Mouse (Mus musculus): ENCODE data around the gene Srgap3. TPM values are rescaled to one million over a fixed set of nuclear protein-coding genes. Genes with fewer than 3 reads are reported as not detected.
"Not testable (repeated sequence)": the region's sequence is repeated elsewhere in the genome, so short reads cannot be mapped to it uniquely, and the experiment has no call there.

Srgap3 gene
- total RNA-seq, 4 experiments from 2014 or later = 188 to 214 (median 199) TPM

DNA sequence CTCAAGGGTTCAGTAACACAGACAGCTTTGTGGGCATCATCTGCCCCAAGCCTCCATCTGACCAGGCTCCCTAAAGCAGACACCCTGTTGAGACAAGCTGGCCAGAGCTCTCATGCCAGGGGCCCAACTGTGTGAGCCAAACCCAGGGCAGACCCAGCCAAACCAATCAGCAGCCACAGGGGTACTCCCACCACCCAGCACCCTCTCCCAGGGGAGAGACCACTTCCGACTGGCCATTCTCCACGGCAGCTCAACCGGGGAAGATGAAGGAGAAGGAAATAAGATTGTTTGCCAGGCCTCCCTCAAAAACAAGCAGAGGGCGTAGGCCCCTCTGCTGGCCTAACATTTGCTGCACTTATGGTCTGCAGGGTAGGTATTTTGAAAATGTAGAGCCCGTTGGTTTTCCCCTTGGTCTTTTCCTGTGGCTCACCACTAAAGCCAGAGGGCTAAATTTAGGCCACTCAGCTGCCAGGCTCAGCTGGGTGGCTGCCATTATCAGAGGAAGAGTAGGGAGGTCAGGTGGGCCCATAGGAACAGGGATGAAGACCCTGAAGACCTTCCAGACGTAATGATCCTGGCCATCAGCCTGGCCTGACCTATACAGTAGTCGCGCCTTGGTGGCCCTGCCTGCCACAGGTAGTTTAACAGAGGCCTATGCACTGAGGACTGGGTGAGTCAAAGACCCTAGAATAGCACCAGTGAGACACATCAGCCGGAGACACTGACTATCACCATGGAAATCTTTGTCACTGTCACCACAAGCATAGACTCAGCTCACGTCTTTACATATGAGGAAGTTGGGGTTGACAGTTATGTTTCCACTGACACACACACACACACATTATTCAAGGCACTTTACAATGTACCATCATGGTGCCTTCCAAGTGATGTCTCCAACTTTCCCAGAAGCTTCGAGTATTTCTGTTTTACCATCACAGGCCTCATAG lies 85.4 kb downstream of the Srgap3 start:
- DNase-seq (ENCODE audit: low spot score in 2 of 2) = no peak

DNA sequence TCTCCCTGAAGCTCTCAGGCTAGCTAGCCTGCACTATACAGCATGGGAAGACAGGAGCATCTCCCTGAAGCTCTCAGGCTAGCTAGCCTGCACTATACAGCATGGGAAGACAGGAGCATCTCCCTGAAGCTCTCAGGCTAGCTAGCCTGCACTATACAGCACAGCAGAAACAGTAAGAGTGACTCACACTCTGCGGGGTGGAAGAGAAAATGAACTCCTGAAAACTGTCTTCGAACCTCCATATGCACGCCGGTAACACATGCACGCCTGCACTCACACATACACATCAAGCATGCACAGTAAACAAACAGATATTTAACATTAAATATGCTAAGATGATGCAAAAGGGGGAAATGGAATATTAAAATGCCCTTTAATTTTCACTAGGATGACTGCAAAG lies 86.8 kb downstream of the Srgap3 start:
- not testable (repeated sequence) for DNase-seq (ENCODE audit: low spot score in 2 of 2)

DNA sequence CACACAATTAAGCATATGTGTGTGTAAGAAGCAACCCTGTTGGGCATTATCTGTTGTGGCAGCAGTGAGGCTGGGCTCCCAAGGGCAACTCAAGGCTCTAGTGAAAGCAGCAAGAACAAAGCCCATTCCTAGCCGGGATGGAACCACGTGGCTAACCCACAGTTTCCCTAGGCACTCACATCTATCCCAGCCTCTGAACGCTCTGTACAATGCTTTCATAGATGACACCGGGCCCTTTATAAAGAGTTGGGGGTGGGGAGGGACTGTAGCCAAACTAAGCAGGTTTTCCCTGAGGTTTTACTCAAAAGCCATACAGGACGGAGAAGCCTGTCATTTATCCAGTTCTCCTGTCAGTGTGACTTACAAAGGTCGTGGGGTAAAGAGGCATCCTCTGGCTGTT lies 90.0 kb downstream of the Srgap3 start:
- no peak for DNase-seq (ENCODE audit: low spot score in 2 of 2)

DNA sequence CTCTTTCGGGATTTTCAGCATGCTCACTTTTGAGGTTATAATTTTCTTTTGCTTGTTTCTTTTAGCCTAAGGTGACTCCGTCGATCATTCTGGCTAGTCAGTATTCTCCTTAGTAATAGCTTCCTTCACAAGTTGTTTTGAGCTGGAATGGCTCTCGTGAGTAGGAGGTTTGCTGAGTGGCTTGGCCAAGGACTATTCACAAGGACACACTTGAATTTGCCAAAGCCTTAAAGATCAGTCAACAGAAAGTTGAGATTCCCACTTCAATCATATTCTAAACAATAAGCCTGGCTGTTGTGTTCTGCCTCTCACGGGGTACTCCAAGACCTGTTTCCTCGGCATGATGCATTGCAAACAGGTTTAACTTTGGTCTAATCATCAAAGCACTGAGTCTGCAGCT lies 91.9 kb downstream of the Srgap3 start:
- no peak for DNase-seq (ENCODE audit: low spot score in 2 of 2)

DNA sequence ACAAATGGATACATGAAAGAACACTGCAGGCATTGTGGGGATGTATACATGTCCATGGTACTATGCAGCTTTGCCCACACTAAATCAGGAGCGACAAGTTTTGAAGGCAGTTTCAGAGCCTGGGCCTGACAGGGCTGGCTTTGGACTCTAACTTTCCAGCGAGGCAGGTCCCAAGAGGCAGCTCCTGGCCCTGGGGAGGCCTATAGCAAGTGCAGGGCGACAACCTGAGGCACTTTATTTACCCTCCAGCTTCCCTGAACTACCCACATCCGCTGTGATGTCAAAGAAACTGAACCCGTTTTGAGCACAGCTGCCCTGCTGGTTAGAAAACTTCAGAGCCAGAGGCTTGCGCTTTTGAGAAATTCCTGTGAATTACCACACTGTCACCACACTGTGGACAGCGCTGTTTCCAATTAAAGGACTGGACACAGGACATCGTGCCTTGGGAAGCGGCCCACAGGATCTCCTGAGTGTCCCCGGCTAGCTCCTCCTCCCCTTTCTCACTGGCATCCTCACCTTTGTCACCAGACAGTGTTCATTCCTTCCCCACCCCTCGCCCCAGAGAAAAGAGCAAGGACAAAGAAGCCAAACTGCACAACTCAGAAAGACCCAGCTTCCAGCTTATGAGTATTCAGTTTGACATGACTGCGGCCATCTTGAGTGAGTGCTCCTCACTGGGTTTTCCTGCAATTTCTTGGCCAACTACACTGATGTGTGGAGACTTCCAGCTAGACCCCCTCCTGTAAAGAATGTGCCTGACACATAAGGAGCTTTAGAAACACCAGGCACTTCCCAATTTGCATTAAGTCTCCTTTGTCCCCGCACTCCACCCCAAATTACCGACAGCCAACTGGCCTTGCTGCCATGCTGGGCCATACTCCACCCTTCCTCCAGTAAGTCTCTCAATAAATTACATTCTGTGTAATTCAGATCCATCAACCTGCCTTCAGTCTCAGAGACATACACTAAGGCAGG lies 94.5 kb downstream of the Srgap3 start:
- no peak for DNase-seq (ENCODE audit: low spot score in 2 of 2)

DNA sequence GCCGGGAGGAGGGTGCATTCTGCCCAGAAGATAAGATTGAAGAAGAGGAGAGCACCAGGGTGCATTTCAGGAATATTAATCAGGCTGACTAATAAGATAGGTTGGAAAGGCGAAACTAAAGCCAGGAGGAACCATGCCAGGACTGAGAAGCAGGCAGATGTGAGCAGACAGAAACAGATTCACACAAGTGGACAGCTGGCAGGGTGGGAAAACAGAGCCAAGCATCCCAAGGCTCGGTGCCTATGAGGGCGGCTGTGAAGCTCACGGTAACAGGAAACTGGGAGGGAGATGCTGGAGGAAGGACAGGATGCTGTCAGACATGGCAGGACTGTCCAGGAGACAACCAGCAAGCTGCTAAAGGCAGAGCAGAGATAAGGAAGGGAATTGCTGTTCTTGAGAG lies 96.3 kb downstream of the Srgap3 start:
- DNase-seq (ENCODE audit: low spot score in 2 of 2) = peak in 1 of 2 experiments; percentile 45

DNA sequence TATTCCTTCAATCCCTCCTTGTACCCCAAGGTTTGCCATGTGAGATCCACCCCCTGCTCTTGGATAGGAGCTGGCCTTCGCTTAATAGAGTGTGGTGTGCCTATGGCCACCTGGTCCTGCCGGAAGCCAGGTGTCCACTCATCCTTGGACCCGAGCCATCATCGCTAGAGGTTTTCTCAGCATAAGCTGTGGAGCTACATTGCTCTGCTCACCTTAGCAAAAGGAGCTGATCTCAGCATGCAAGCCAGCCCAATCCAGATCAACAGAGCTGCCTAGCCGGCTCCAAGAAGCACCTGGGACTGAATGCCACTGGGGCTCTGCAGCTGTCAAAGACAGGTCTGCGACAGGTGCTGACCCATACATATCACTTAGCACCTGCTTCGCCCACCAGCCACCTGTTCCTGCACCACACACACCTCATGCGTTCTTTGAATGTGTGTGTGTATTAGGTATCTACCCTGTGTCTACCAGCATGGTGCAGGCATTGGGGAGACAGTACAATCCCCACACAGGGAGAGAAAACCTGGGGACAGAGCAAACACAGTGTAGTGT lies 98.4 kb downstream of the Srgap3 start:
- DNase-seq (ENCODE audit: low spot score in 2 of 2) = no peak

DNA sequence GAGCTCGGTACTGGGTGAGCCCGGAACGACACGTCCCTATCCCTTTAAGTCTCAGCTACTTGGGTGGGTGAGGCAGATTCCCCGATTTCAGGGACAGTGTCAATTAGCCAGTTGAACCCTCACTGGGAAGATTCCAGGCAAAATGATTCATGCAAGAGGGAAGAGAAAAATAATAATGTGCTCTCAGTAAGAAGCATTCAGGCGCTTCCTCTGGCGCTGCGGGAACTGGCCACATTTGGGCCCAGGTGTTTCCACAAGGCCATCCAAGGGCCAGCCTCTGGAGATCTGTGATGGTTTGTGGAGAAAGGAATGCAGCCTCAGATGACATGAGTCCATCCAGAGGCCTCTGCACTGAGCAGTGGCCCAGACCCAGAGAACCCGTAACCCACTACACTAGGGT lies 100.2 kb downstream of the Srgap3 start:
- no peak for DNase-seq (ENCODE audit: low spot score in 2 of 2)

DNA sequence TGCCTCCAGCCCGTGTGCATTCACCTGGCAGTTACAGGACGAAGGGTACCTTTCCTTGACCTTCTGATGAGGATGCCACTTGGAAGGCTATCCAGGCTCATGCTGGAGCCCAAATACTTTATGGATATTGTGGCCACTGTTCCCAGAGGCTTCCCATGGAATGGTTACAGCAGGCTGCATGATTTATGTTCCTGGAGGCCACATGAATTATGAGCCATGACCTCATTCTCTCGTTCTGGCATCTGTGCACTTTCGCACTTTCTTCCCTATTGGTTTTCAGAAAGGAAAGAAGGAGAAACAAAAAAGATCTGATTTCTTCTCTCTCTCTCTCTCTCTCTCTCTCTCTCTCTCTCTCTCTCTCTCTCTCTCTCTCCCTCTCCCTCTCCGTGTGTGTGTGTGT lies 104.6 kb downstream of the Srgap3 start:
- DNase-seq (ENCODE audit: low spot score in 2 of 2) = no peak

DNA sequence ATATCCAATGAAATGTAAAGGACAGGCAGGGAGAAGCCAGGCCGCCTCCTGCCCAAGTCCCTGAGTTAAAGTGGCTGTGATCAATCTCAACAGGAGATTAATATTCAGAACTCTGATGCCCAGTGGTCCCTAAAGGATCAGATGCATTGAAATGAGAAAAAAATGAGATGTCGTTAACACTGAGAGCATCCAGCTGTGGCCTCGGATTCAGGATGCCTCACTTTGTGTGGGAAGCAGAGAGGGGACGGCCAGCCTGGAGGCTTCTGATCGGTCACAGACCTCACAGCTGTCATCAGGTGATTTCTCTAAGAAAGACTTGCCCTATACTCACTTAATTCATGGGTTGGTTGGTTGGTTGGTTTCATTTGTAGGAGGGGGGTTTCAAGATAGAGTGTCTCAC lies 106.7 kb downstream of the Srgap3 start:
- DNase-seq (ENCODE audit: low spot score in 2 of 2) = no peak

DNA sequence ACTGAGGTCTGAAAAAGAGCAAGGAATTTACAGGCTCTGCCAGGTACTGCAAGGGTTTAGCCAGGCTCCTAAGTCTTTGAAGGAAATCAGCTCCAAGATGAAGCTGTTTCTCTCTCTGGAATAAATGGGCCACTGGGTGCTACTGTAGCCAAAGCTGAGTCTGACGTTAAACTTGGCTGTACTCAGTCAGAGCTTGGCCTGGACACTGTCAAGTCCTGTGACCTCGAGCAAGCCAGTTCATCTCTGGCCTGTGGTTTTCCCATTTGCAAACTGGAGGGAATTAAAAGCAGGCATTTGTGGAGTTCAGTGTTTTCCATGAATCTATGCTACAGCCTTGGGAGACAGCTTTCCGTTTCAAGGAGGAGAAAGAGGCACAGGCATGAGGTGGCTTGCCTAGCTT lies 107.7 kb downstream of the Srgap3 start:
- DNase-seq (ENCODE audit: low spot score in 2 of 2) = no peak

DNA sequence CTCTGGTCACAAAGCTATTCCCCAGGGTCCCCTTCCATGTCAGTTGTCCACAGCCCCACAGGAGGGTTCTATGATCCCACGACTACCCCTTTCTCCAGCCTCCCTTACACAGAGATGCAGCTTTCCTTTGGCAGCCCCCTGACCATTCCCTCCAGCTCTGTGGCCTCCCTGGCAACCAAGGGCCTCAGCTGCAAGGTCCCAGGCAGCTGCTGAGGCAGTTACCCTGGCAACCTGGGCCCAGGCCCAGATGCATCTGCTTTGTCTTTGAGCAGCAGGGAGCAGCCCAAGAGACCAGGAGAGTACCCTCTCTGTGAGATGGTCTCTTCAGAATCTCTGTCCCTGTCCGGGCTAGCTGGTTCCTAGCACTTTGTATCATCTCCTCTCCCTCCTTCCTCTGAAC lies 108.2 kb downstream of the Srgap3 start:
- peak in 1 of 2 experiments; percentile 73 for DNase-seq (ENCODE audit: low spot score in 2 of 2)

DNA sequence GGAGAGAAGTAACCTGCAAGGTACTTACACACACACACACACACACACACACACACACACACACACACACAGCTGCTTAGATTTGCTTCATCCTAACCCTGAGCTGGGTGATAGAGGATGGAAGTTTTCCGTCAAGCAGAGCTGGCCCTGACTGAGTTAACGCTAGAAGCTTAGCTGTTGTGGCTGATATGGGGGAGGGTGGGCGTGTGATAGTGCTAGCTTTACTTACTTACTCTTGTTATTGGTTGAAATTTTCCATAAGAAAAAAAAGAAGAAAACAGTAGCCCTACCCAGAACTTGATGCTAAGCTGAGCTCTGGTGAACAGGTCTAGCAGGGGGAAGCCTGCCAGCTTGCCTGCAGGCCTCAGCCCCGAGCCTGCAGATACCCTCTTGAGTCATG lies 110.4 kb downstream of the Srgap3 start:
- DNase-seq (ENCODE audit: low spot score in 2 of 2) = peak in 1 of 2 experiments; percentile 42

DNA sequence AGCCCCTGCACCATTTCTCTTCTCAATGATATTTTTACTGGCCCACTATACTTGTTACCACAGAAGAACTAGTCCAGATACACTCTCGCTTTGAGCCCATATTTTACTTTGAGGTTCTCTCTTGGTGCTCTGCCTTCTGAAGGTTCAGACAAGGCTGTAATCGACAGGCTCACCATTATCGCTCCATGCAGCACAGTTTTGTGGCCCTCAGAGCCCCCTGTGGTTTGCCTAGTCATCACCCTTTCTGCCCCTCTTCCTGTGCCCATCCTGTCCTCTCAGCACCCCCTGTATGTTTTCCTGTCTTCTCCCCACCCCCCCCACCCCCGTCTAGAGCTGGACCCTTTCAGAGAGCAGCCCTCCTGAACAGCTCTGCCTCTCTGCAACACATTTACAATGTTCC lies 111.7 kb downstream of the Srgap3 start:
- no peak for DNase-seq (ENCODE audit: low spot score in 2 of 2)

DNA sequence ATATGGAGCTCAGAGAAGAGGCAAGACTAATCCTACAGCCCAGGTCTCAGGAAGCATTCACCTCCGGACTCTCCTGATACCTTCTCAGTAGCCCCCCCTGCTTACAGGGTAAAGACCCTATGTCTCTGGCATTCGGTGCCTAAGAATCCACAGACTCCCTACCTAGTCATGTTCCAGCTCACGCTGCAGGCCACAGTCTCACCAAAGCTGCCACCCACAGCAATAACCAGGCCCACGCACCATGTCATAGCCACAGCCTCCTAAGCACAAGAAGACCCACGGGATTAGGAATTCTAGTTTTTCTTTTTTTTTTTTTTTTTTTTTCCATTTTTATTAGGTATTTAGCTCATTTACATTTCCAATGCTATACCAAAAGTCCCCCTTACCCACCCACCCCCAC lies 112.6 kb downstream of the Srgap3 start:
- DNase-seq (ENCODE audit: low spot score in 2 of 2) = no peak

DNA sequence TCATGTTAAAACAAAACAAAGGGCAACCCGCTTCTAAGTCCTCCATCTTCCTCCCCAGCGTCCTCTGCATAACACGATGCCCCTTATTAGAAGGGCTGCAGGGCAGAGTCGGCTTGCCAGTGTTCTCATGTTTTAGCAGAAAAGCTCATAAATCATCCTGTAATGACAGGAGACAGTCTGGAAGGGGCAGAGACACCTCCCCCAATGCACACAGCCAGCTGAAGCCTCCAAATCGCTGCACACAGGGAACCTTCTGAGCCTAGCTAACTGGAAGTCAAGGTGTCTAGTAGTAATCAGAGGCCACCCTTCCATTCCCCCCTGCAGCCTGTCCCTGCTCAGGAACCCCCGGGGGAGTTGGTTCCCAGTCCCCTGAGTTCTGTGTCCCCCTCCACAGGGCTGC lies 113.3 kb downstream of the Srgap3 start:
- DNase-seq (ENCODE audit: low spot score in 2 of 2) = no peak

DNA sequence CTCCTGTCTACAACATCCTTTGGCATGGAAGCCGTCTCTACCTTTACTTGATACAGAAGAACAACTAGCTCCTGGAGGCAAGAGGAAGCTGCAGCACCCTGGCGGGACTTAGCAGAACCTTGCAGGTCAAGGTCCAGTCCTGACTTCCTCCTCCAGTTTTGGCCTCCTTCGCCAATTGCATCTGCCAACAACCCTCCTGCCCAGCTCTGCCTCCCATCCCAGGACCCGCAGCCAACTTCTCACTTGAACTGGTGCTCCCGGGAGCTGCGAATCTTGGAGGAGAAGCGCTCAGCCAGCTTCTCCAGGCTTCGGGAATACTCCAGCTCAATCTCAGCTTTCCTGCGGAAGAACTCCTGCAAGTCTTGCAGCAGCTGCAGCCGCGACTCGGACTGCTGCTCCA lies 117.9 kb downstream of the Srgap3 start:
- DNase-seq (ENCODE audit: low spot score in 2 of 2) = no peak

DNA sequence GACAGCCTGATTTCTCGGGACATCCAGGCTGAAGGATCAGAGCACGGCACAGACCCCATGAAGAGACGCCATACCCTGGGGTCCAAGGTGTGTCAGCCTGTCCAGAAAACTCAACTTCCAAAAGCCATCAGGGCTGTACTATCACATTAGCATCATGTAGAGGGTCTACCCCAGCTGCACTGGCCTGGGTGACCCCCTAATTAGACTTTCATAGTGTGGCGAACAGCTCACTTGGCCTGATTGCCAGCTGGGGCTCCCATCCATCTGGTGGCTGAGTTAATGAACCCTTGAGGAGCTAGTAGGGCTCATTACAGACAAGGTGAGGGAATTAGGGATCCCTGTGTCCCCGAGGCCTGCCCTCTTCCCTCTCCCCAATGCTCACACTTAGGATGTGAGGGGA lies 118.6 kb downstream of the Srgap3 start:
- no peak for DNase-seq (ENCODE audit: low spot score in 2 of 2)

DNA sequence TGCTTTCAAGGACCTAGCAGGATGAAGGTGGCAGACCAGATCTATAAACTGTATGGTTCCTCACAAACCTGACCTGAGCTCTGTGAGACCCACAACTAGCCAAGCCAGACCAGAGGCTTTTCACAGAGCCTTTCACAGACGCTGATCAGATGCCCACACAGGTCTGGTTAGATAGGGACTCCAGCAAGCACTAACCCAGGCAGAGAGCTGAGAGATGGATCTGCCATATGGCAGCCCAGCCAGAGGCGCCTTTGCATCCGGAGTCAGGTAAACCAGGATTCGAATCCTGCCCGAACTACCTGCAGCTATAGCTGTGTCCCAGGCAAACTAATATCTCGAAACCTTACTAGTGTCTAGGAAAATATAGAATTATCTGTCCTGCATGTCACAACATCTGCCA lies 121.4 kb downstream of the Srgap3 start:
- DNase-seq (ENCODE audit: low spot score in 2 of 2) = no peak

DNA sequence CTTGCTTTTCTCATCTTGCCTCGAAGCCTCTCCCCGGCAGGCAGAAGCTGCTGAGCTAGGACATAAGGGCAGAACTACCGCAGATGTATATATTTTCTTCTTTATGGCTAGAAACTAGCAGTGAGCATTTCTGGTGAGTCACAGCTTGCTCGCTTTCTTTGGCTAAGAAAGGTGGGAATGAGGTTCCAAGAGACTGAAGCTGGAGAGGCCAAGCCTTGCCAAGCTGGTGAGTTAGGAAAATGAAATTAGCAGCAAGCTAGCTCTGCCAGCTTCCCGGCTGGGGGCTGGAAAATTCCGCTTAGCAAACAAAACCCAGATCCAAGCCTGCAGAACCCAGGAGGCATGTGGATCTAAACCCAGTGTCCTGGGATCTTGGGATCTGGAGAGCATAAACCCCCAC lies 124.0 kb downstream of the Srgap3 start:
- DNase-seq (ENCODE audit: low spot score in 2 of 2) = peak in 1 of 2 experiments; percentile 88

DNA sequence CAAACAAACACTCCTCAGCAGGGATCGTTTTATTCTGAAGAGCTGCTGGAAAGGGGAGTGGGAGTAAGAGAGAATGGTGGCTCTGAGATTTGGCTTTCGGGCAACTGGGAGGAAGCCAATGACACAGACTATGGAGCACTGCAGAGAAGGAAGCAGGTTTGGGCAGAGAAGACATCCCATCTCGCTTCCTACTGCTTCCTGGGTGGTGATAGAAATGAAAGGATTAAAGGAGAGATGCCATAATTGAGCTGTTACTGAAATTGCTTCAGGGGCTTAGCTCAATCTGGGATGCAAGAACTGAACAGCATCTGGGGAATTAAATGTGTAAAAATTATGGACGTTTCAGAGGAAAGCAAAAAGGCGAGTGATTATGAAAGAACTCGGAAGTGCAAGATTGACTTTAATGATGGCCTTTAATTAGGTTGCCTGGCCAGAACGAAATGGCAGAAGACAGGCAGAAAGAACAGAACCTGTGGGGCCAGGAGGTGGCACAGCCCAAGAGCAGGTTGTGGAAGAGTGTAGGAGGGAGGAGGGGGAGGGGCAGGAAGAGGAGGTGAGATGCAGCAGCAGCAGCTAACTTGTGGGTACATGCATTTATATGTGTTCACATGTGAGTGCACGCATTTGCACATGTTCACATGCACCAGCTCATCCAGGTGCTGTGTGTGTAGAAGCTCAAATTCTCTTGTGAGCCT lies 126.6 kb downstream of the Srgap3 start:
- no peak for DNase-seq (ENCODE audit: low spot score in 2 of 2)

Data from left cerebral cortex, adult 8-10 months (tissue).